ENCODE assay signal across 8 mouse cellular contexts in genomic region chr14:105895961-105896651, GRCm38 (mm10). TPM values are rescaled to one million over a fixed set of nuclear protein-coding genes. Genes with fewer than 3 reads are reported as not detected.
DNase-seq lines count a peak whose midpoint lies in the region; ATAC-seq and TF ChIP-seq lines count a peak whose summit lies in the region.

No protein-coding gene starts in this region.

- TF ChIP-seq EP300 in liver, embryonic 14.5 days (IDR thresholded peaks at IDR 0.05; ENCODE audit: low read depth) = no peak
- TF ChIP-seq EP300 in stomach, postnatal 0 days (optimal IDR thresholded peaks at IDR 0.05) = no peak

- WGBS in embryonic facial prominence, embryonic 14.5 days = 0% methylated on average over 50 of the region's 50 CpGs
- WGBS in heart, embryonic 12.5 days = under 1% methylated on average over 50 of the region's 50 CpGs
- under 1% methylated on average over 50 of the region's 50 CpGs for WGBS in kidney, postnatal 0 days
- under 1% methylated on average over 50 of the region's 50 CpGs for WGBS in liver, embryonic 14.5 days (ENCODE audit: insufficient replicate concordance)
- under 1% methylated on average over 50 of the region's 50 CpGs for WGBS in stomach, postnatal 0 days

- H3K9me3 ChIP-seq in embryonic facial prominence, embryonic 14.5 days (ENCODE audit: control insufficient read depth, low read length) = no peaks in the 10 kb centered on the region
- H3K9me3 ChIP-seq in heart, embryonic 12.5 days (replicated peaks) = no peaks in the 10 kb centered on the region
- H3K9me3 ChIP-seq in kidney, postnatal 0 days (replicated peaks; ENCODE audit: low read length) = no peaks in the 10 kb centered on the region
- no peaks in the 10 kb centered on the region for H3K9me3 ChIP-seq in liver, embryonic 14.5 days (ENCODE audit: control insufficient read depth, low read length)
- H3K9me3 ChIP-seq in stomach, postnatal 0 days (ENCODE audit: control insufficient read depth, low read length) = no peaks in the 10 kb centered on the region

- TF ChIP-seq CTCF in kidney, postnatal 0 days (IDR thresholded peaks at IDR 0.05; ENCODE audit: low read depth) = no peak
- TF ChIP-seq CTCF in liver, embryonic 14.5 days (IDR thresholded peaks at IDR 0.05; ENCODE audit: low read depth) = no peak
- no peak for TF ChIP-seq CTCF in stomach, postnatal 0 days (IDR thresholded peaks at IDR 0.05; ENCODE audit: low read depth)

- H3K4me3 ChIP-seq in embryonic facial prominence, embryonic 14.5 days (ENCODE audit: low read depth, low read length) = peak overlapping the region; percentile 77
- peak overlapping the region; percentile 99 for H3K4me3 ChIP-seq in heart, embryonic 12.5 days
- H3K4me3 ChIP-seq in kidney, postnatal 0 days (replicated peaks; ENCODE audit: low read depth, low read length) = peak overlapping the region; percentile 97
- H3K4me3 ChIP-seq in liver, embryonic 14.5 days (ENCODE audit: insufficient read depth in 1 of 2, low read depth in 2 of 2, low read length in 2 of 2) = peak overlapping the region; percentile 62 to 65
- peak overlapping the region; percentile 60 for H3K4me3 ChIP-seq in stomach, postnatal 0 days (ENCODE audit: low read depth, low read length)

- H3K4me2 ChIP-seq in embryonic facial prominence, embryonic 14.5 days (ENCODE audit: low read depth, low read length) = peak overlapping the region; percentile 98
- peak overlapping the region; percentile 78 for H3K4me2 ChIP-seq in heart, embryonic 12.5 days
- H3K4me2 ChIP-seq in kidney, postnatal 0 days (ENCODE audit: low read length) = peak overlapping the region; percentile 88
- H3K4me2 ChIP-seq in liver, embryonic 14.5 days (ENCODE audit: low read depth) = peak overlapping the region; percentile 69
- H3K4me2 ChIP-seq in stomach, postnatal 0 days (replicated peaks; ENCODE audit: low read depth) = peak overlapping the region; percentile 75

- peak overlapping the region; percentile 97 for H3K9ac ChIP-seq in embryonic facial prominence, embryonic 14.5 days (ENCODE audit: low read depth, low read length)
- peak overlapping the region; percentile 100 for H3K9ac ChIP-seq in heart, embryonic 12.5 days
- H3K9ac ChIP-seq in kidney, postnatal 0 days (ENCODE audit: low read depth, low read length) = peak overlapping the region; percentile 96
- peak overlapping the region; percentile 53 for H3K9ac ChIP-seq in liver, embryonic 14.5 days (replicated peaks)
- peak overlapping the region; percentile 75 for H3K9ac ChIP-seq in stomach, postnatal 0 days (ENCODE audit: low read length)

- H3K4me1 ChIP-seq in embryonic facial prominence, embryonic 14.5 days (ENCODE audit: control insufficient read depth, insufficient read depth, low read length) = peaks cover 18% of the 10 kb centered on the region
- H3K4me1 ChIP-seq in heart, embryonic 12.5 days (replicated peaks) = peaks cover 19% of the 10 kb centered on the region
- H3K4me1 ChIP-seq in kidney, postnatal 0 days (replicated peaks; ENCODE audit: insufficient read depth, low read length) = peaks cover 11% of the 10 kb centered on the region; the same call in 1 of the 2 replicates
- H3K4me1 ChIP-seq in liver, embryonic 14.5 days (replicated peaks; ENCODE audit: control insufficient read depth in 2 of 2, insufficient read depth in 2 of 2, low read length in 1 of 2) = peaks cover 0 to 6% of the 10 kb centered on the region in 2 experiments; a peak in 2 of 4 replicates
- no peaks in the 10 kb centered on the region for H3K4me1 ChIP-seq in stomach, postnatal 0 days (replicated peaks; ENCODE audit: control insufficient read depth, insufficient read depth)

- ATAC-seq in embryonic facial prominence, embryonic 14.5 days (ENCODE audit: low read depth) = no peak
- ATAC-seq in heart, embryonic 12.5 days (ENCODE audit: insufficient number of reproducible peaks, low FRiP score) = no peak
- no peak for ATAC-seq in kidney, postnatal 0 days (replicated peaks; ENCODE audit: low FRiP score, low read depth)
- ATAC-seq in liver, embryonic 14.5 days (ENCODE audit: insufficient read depth) = no peak
- peak; percentile 41 for ATAC-seq in stomach, postnatal 0 days (ENCODE audit: low FRiP score, low TSS enrichment)

- peak overlapping the region; percentile 99 for H3K27ac ChIP-seq in embryonic facial prominence, embryonic 14.5 days (replicated peaks; ENCODE audit: low read depth, low read length)
- peak overlapping the region; percentile 100 for H3K27ac ChIP-seq in heart, embryonic 12.5 days (ENCODE audit: poor library complexity, severe bottlenecking)
- peak overlapping the region; percentile 99 for H3K27ac ChIP-seq in kidney, postnatal 0 days
- H3K27ac ChIP-seq in liver, embryonic 14.5 days = no peak overlapping the region; the same call in 1 of the 2 replicates
- H3K27ac ChIP-seq in stomach, postnatal 0 days (replicated peaks) = peak overlapping the region; percentile 99

- peak; percentile 8 to 13 for DNase-seq in spleen, adult 18-20 months
- no peak for DNase-seq in spleen, adult 12 weeks (ENCODE audit: low spot score)
- peak; percentile 59 for DNase-seq in embryonic facial prominence, embryonic 14.5 days (ENCODE audit: low spot score)
- peak; percentile 60 for DNase-seq in kidney, postnatal 0 days (ENCODE audit: low spot score)
- DNase-seq in liver, embryonic 14.5 days (ENCODE audit: low read depth in 3 of 3, low spot score in 3 of 3) = no peak
- DNase-seq in natural killer cell, adult 2 months (ENCODE audit: low spot score in 2 of 2) = peak; percentile 63 to 76
- peak; percentile 72 for DNase-seq in stomach, postnatal 0 days (ENCODE audit: low spot score)

- no peaks in the 10 kb centered on the region for H3K27me3 ChIP-seq in embryonic facial prominence, embryonic 14.5 days (replicated peaks; ENCODE audit: control insufficient read depth, insufficient read depth, low read length)
- no peaks in the 10 kb centered on the region for H3K27me3 ChIP-seq in heart, embryonic 12.5 days (replicated peaks)
- no peaks in the 10 kb centered on the region for H3K27me3 ChIP-seq in kidney, postnatal 0 days (ENCODE audit: insufficient read depth, low read length)
- H3K27me3 ChIP-seq in liver, embryonic 14.5 days (ENCODE audit: control insufficient read depth, insufficient read depth, low read length) = peaks cover 40% of the 10 kb centered on the region
- H3K27me3 ChIP-seq in stomach, postnatal 0 days (ENCODE audit: control insufficient read depth, insufficient read depth, low read length) = no peaks in the 10 kb centered on the region

- H3K36me3 ChIP-seq in embryonic facial prominence, embryonic 14.5 days (ENCODE audit: control insufficient read depth, insufficient read depth, low read length) = peaks cover 21% of the 10 kb centered on the region
- peaks cover 14% of the 10 kb centered on the region for H3K36me3 ChIP-seq in heart, embryonic 12.5 days
- H3K36me3 ChIP-seq in kidney, postnatal 0 days (ENCODE audit: insufficient read depth, low read length) = peaks cover 9% of the 10 kb centered on the region; the same call in 1 of the 2 replicates
- no peaks in the 10 kb centered on the region for H3K36me3 ChIP-seq in liver, embryonic 14.5 days (replicated peaks; ENCODE audit: control insufficient read depth, insufficient read depth, low read depth)
- peaks cover 5% of the 10 kb centered on the region for H3K36me3 ChIP-seq in stomach, postnatal 0 days (ENCODE audit: control insufficient read depth, insufficient read depth, low read length)

RNA-seq across cellular contexts. Expression of gene Spry2, which starts 0.5 kb away (rescaled TPM):
- polyA plus RNA-seq in embryonic facial prominence, embryonic 14.5 days (2014; fragmentation: Nextera tagmentation; extraction: Ambion mirVana) = 53.9 and 65.2 TPM in 2 replicates
- polyA plus RNA-seq in heart, embryonic 12.5 days (2016; fragmentation: Nextera tagmentation; extraction: Ambion mirVana) = 61.1 and 61.8 TPM in 2 replicates
- polyA plus RNA-seq in kidney, postnatal 0 days (2015; fragmentation: Nextera tagmentation; extraction: Ambion mirVana) = 85.5 and 91.0 TPM in 2 replicates
- polyA plus RNA-seq in liver, embryonic 14.5 days (2012; rRNA removed) = 0.92 and 1.1 TPM in 2 replicates
- 3.1 and 3.5 TPM in 2 replicates for polyA plus RNA-seq in liver, embryonic 14.5 days (2014; fragmentation: Nextera tagmentation; extraction: Ambion mirVana)
- polyA plus RNA-seq in stomach, postnatal 0 days (2015; fragmentation: Nextera tagmentation; extraction: Ambion mirVana) = 45.8 and 49.2 TPM in 2 replicates

Comparison
In these comparisons a context has a peak if more than half of its experiments do, and no peak if none do; other contexts are left out.
1. DNase-seq: peak in spleen, adult 18-20 months (2 of 2), embryonic facial prominence, embryonic 14.5 days (single experiment), kidney, postnatal 0 days (single experiment), natural killer cell, adult 2 months (2 of 2) and stomach, postnatal 0 days (single experiment); none in spleen, adult 12 weeks (single experiment) and liver, embryonic 14.5 days (0 of 3).
2. RNA of gene Spry2, which starts 0.5 kb away (polyA plus RNA-seq): 85.5 to 91.0 TPM in kidney, postnatal 0 days, 61.1 to 61.8 TPM in heart, embryonic 12.5 days, 53.9 to 65.2 TPM in embryonic facial prominence, embryonic 14.5 days and 45.8 to 49.2 TPM in stomach, postnatal 0 days; 0.92 to 3.5 TPM in liver, embryonic 14.5 days; every median in the first group is over 10 times any median in the second.
3. Peak in every context shown above with its lines, with median percentiles within 50 percentile points of each other: H3K4me2 ChIP-seq, H3K4me3 ChIP-seq and H3K9ac ChIP-seq.